Mouse (Mus musculus) CD4-positive helper T cell, adult 2 months (primary cell): ENCODE measurements around the gene Gpx4.

Source experiments
- DNase-seq: peaks from one replicate; pipeline ENCODE4 v3.0.0-alpha.2; 2012; ENCODE audit warnings: low read depth, missing footprints, low spot score

Gene Gpx4

GRCm38 (mm10) chr10:80103032-80103431 lies 56.1 kb downstream of the Gpx4 start:
- DNase-seq: no peak

DNA sequence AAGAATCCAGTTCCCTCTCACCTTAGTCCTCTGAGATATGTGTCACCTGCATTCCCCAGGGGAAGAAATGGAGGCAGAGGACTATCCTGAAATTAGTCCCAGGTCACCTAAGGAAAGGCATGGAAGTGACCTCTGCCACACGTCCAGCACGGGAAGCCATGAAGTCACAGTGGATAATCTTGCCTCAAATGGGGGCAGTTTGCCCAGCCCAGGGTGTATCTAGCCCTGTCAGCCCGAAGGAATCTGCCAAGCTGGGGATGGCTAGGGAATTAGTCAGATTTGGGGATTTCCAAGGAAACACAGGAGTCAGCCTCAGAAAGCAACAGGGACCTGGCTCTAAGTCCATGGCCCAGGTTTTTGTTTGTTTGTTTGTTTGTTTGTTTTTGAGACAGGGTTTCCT lies 57.2 kb downstream of the Gpx4 start:
- DNase-seq: no peak

GRCm38 (mm10) chr10:80105460-80105859 lies 58.5 kb downstream of the Gpx4 start, which contains the start of gene Sbno2:
Gene Sbno2 (minus strand): TSS chr10:80105571.
- no peak for DNase-seq

DNA sequence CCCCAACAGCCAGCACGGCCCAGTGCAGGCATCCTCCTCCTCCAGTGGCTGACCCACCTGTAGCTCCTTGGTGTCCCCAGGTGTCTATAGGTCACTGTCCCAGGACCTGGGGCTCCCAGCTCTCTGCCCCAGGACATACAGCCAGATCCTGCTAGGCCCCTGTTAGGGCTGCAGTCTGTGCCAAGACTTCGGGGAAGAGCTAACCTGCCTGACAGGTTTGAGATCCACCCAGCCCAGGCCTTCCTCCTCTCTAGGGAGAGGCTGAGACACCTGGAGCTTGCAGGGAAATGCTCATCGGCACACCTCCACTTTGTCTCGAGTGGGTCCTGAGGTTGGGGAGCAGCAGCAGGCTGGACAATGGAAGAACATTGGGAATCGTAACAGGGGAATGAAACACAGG lies 59.0 kb downstream of the Gpx4 start:
- DNase-seq: no peak
